Mouse (Mus musculus) heart, postnatal 25 days (tissue): ENCODE results near the gene Gm20388. TPM values are rescaled to one million over a fixed set of nuclear protein-coding genes. Genes with fewer than 3 reads are reported as not detected.

Experiments
- DNase-seq: peaks from one replicate; pipeline ENCODE4 v3.0.0; 2022; ENCODE audit warnings: low spot score
- intact Hi-C: fragments of 180-260 bp; cut with DNase I; formaldehyde crosslinking; loops from one replicate; pipeline ENCODE4 v1.15.1; 2025
- total RNA-seq, 2 experiments: library from RNA; stranded (reverse); gene quantifications; 2 replicates each; pipeline ENCODE4 v1.2.3; 2021

The Gm20388 gene
- total RNA-seq, 2 experiments from 2014 or later = 2.7 TPM; not detected in 1

- DNase-seq = no peak
- intact Hi-C loops = no loop called here
Observed at GRCm38 (mm10) chr8:123729786-123730411, 3819.3 kb downstream of the Gm20388 start.

GRCm38 (mm10) chr8:123732332-123732731 lies 3821.7 kb downstream of the Gm20388 start:
- no peak for DNase-seq
- intact Hi-C loops = no loop called here

DNA sequence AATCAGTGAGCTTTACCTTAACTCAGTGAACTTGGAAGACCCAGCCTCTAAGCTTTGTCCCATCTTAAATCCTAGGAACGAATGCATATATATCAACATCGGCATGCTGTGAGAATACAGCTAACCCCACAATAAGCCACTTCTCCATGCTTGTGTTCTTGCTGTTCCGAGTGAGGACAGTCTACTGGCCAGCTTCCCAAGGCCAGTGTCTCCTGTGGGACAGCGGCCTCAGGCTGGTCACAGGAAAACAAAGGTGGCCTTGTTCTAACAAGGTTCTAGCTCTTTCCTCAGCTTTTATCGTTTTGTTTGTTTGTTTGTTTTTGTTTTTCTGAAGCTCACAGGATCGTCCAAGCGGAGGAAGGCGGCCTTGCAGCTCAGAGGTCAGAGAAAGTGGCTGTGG lies 3823.8 kb downstream of the Gm20388 start:
- intact Hi-C loops = no loop called here
- no peak for DNase-seq

DNA sequence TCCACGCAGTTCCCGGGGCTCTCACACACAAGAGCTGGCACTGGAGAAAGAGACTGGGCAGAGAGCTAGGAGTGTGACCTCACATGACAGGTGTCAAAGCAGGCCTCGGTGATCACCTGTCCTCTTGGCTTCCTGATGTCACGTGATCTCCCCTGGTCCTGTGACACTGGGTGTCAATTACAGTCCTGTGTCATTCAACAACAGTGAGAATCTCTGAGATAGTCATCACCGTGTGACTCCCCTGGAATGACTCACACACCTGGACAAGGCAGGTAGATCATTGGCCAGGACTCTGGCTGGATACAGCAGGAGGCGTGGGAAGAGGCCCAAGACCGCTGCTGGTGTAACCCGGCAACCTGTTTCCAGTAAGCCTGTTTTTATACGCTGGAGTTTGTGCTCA lies 3826.3 kb downstream of the Gm20388 start:
- no peak for DNase-seq
- intact Hi-C loops = no loop called here

DNA sequence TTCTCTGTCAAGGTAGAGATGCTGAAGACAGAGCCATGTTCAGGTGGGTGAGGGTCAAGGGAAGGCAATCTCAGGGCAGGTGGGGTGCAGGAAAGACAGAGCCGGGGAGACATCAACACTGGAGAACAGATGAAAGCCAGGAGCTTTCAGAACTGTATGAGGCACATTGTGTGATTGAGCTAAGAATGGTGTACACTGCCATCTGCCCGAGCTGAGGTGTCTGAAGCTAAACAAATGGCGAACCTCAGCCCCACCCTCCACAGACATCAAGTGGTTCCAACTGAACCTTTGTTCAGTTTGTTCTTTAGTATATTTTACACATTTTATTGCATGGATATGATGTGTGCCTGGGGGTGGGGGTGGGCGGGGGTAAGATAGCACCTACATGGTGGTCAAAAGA lies 3829.6 kb downstream of the Gm20388 start:
- no peak for DNase-seq
- intact Hi-C loops = no loop called here

DNA sequence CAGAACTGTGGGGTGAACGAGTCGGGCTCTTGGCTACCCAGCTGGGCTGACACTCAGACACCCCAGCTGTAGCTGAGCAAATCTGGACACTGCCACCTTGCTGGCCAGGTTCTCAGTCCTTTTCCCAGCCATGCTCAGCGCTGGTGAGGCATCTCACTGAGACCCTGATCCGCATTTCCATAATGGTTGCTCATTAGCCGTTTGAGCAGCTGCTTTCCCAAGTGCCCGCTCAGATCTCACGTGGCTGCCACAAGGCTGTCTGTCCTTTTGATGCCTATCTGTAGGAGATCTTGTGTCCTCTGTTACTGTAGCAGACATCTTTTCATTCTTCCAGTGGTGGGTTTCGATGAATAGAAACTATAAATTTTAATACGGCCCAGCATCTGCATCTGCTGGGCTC lies 3830.6 kb downstream of the Gm20388 start:
- intact Hi-C loops = no loop called here
- no peak for DNase-seq

DNA sequence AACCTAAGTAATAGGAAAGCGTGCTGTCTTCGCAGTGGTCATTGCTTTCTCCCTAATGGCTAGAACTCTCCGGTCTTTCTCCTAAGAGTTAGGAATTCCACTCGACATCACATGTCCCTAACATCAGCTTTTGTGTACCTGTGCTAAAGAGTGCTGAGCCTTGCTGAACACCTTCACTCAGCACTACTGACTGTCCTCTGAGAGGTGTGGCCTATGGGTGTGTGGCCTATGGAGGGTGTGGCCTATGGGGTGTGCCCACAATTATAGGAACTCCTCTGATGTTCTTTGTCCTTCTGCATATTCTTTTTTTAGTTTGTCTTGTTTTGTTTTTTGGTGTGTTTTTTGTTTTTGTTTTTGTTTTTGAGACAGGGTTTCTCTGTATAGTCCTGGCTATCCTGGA lies 3835.8 kb downstream of the Gm20388 start:
- DNase-seq = no peak
- intact Hi-C loops = no loop called here

DNA sequence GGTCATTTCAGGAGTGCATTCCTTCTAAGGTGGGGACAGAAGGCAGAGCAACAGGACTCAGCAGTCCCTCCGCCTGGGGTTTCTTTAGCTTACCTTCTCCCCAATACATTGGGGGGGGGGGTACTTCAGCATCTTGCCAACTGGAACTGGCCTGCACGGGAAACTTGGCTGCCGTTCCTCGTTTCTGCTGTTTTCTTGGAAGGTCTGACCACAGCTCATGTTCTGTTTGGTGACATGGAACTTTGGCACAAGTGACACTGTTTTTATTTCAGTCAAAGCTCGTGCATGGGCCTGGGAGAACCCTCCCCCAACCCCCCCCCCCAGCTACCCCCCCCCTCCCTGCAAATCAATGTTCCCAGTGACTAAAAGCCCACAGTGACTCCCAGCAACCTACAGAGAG lies 3837.1 kb downstream of the Gm20388 start:
- DNase-seq = no peak
- intact Hi-C loops = no loop called here

- intact Hi-C loops = no loop called here
- DNase-seq = no peak
Observed at GRCm38 (mm10) chr8:123750171-123750693, 3839.6 kb downstream of the Gm20388 start.

DNA sequence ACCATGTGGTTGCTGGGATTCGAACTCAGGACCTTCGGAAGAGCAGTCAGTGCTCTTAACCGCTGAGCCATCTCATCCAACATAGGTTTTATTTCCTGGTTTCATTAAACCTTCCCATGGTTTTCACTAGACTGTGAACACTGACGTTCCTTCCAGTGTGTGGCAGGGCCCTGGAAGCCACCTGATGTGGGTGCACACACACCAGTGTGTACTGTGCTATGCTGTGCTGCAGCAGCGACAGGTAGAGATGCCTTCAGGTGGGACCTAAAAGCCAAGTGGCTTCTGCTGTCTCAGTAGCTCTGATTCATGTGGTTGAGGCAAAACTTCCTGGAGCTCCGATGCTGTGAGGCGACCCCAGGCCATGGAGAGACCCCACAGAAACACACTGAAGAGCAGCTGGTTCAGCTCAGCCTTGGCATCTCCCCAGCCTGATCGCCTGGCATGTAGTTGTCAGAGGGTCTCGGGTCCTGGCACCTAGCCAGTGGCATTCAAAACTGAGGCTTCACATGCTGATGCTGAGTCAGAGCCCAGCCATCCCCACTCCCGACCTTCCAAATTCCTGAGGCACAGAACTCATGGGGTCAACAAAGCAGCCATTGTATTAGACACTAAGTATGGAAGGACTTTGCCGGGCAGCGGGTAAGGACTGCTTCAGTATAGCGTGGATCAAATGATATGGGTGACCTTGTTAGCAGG lies 3842.3 kb downstream of the Gm20388 start:
- no peak for DNase-seq
- intact Hi-C loops = no loop called here

- DNase-seq = no peak
- intact Hi-C loops = no loop called here
Observed at GRCm38 (mm10) chr8:123753604-123754375, 3843.1 kb downstream of the Gm20388 start.

DNA sequence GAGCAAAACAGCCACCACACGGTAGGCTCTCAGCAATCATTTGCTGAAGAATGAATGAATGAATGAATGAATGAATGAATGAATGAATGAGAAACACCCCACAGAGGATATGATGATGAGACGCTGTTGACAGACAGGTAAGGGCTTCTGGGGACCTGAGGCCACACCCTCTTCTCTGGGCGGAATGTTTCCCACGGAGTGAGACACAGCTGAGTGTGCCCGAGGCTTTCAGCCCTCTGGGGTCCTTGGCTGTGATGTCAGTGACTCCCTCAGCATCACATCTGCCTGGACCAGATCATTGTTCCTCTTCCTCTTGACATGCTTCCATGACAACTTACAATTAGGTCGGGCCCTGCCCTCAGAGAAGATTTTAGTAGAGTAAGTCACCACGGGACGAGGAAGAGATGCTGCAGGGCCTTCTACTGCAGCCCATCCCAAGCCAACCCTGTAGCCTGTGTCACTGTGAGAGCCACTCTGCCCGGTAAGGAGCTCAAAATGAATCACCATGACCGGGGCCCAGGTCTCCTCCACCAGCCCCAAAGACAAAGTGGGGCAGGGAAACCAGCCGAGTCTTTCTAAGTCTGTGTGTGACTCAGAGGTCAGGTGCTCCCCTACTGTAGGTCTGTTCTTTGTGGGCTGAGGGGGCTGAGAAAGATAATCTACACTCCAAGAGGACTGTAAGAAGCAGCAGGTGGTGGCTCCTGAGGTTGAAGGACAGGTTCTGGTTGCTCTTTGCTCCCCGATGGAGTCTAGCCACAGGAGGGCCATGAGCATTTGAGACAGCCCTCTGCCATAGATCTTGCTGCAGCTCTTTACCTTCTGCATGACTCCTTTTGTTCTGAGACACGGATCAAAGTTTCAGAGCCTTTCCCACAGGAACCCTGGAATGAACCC lies 3844.1 kb downstream of the Gm20388 start:
- intact Hi-C loops = no loop called here
- DNase-seq = no peak

DNA sequence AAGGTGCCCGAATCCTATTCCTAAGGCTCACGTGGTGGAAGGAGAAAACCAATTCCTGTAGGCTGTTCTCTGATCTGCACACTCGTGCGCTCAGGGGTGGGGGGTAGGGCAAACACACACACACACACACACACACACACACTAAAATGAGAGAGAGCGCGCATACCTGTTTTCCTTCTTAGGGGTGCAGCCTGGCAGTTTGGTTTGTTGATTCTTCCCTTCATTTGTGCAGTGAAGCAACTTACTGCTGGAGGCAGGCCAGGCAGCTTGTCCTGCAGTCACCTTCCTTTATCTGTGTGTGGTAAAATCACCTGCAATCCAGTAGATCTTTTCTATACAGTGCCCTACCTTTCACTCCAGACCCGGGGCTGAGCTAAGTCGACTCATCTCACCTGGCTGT lies 3846.3 kb downstream of the Gm20388 start:
- no peak for DNase-seq
- intact Hi-C loops = no loop called here

DNA sequence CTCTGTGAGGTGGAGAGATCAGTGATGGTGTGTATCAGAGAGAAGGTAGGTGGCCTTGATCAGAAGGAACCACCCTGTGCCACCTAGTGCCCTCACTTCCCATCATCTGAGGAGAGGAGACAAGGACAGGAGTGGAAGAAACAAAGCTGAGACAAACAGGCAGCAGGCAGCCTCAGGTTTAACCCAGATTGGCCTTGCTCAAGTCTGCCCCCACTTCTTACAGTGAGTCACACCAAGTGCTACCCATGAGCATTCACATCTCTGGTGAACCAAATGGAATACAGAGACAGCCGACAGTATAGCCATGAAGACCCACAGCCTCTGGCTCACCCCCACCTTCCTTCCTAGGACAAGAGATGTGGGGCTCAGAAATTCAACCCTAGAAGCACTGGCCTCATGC lies 3848.3 kb downstream of the Gm20388 start:
- intact Hi-C loops = no loop called here
- DNase-seq = no peak

DNA sequence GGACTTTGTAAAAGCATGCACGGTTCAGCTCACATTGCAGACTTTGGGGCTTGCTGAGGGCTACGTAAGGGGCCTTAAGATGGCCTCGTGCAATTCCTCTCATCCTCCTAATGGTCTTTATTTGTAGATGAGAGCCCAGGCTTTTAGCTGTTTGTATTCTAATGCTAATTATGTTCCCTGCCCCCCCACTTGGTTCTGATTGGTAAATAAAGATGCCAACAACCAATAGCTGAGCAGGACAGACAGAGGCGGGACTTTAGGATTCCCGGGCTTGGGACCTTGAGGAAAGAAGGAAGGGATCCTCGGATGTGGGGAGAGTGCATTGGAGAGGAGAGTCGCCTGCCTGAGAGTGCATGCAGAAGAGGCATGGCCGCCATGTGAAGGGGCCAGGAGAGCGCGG lies 3849.3 kb downstream of the Gm20388 start:
- intact Hi-C loops = loop anchor here (5.0 kb wide), 1 partner anchor 58 kb away; no protein-coding TSS in a partner anchor

DNA sequence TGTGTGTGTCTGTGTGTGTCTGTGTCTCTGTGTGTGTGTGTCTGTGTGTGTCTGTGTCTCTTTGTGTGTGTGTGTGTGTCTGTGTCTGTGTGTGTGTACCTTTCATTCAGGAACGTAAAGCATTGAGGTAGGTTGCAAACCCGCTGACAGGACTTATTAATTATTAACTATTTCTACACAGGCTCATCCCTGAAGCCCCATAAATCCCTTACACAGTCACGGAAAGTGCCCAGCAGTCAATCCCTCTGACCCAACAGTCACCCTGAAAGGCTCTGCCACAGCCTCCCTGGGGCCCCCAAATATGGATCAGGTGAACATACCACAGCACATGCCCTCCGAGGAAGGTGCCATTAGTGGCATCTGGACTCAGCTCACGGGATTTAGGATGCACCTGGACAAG lies 3849.9 kb downstream of the Gm20388 start:
- intact Hi-C loops = loop anchor here (5.0 kb wide), 1 partner anchor 58 kb away; no protein-coding TSS in a partner anchor
- no peak for DNase-seq

More for the DNA sequence above, 3849.3 kb downstream of the Gm20388 start:
- DNase-seq = no peak

DNA sequence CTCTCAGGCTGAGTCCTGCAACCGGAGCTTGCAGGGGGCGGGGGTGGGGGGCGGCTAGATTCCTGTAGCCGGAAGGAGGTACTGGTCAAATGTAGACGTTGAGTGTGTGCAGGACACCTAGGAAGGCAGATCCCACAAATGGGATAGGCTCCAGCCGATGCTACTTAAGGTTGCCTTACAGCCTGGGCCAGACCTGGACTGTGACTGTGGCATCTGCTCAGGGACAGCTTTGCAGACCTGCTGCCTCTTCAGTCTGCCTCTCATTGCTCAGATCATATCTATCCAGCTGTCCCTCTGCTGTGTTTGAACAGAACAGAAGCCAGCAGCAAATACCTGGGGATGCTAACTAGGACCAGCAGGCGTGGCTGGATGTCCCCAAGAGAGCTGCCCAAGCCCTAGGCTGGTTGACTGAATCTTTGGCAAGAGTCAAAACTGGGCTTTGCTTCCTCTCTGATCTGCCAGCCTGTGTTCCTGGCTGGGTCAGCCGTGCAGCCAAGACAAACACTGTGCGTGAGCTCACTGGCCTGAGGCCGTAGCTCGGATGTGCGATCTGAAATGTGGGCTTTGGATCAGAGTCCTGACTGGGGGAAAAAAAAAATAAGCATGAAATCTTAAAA lies 3850.7 kb downstream of the Gm20388 start:
- intact Hi-C loops = loop anchor here (5.0 kb wide), 1 partner anchor 59 kb away; no protein-coding TSS in a partner anchor
- peak; percentile 48 for DNase-seq

DNA sequence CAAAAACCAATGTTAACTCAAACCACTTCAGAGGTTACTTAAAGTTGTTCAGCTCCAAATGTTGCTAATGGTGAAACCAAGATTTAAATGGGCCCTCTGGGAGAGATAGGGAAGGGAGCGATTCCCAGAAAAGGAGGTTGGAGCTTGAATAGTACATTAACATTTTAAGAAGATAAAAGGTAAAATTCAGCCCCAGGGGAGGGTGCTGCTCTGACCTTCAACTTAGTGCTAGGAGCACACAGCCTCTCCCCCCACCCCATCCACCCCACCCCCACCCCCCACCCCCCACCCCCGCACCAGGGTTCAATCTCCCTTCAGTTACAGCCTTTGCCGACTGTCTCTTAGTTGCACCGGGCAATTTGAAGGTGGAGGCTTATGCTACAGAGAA lies 3851.2 kb downstream of the Gm20388 start:
- intact Hi-C loops = loop anchor here (5.0 kb wide), 1 partner anchor 60 kb away; no protein-coding TSS in a partner anchor
- DNase-seq = no peak

GRCm38 (mm10) chr8:123763355-123763754 lies 3852.7 kb downstream of the Gm20388 start:
- intact Hi-C loops = loop anchor here (5.0 kb wide), 1 partner anchor 61 kb away; no protein-coding TSS in a partner anchor
- DNase-seq = no peak
